Mouse (Mus musculus) cerebellum, postnatal 10 days (tissue): ENCODE measurements around the gene Abca12.

Experiments
- DNase-seq, 2 experiments: peaks; one replicate each; pipeline ENCODE4 v3.0.0; 2021; ENCODE audit warnings: mixed read lengths in 2 of 2

The Abca12 gene

DNA sequence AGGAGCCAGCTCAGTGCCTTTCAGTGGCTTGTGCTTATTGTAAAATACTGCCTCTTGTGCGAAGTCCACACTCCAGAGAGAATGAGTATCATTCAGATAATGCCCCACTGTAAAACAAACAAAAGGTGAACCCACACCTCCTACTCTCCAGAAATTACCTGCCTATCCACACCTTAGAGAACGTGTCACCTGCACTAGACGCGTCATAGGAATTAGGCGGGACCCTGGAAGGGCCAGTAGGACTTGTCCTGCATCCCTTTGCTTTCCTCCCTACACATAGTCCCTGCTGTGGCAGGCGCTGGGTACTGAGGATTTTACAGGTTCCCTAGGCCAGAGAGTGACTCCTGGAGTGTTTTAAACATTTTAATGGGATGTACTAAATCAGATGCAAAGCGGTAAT lies at the start of gene Abca12:
Abca12 (minus strand) TSS at position 101 of the 400 bp plus-strand sequence.
- DNase-seq, result no peak

GRCm38 (mm10) chr1:71457961-71458360 lies 43.3 kb upstream of the Abca12 start:
- peak; percentile 48 to 71 for DNase-seq

DNA sequence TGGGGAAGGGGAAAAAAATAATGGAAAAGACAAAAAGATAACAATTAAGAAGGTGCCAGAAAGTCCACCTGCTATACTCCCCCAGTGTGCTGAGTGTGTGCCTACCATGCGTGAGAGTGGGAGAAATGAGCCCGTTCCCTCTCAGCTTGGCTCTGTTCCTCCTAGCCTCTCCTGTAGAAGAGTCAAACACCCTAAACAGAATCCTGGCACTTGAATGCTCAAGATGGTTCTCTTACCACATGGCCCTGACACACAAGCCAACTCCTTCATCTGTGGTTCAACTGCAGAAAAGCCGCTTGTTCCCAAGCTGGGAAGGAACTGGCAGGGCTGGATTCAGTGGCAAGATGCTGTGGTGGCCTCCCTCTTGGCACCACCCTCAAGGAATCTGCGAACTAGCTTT lies 32.7 kb upstream of the Abca12 start:
- DNase-seq, result peak; percentile 70 to 75

- no peak for DNase-seq
Measured at GRCm38 (mm10) chr1:71421741-71422333, 7.1 kb upstream of the Abca12 start.

DNA sequence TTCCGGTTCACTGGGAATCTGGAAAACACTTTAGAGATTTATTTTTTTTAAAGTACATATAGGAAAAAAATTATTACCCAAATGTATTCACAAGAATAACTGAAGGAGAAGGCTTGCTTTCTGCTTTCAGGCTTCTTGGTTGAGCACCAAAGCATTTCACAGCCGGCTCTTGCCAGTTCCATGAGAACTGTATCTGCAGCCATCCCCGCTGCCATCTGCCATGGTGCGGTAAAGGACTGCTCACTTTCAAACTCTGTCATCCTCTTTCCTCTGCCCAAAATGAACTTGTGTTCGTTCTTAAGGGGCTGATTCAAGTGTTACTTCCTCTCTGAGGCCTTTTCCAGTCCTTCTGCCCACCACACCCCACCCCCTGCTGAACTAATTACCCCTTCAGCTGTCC lies 3.8 kb upstream of the Abca12 start:
- DNase-seq, result peak; percentile 17 to 29

DNA sequence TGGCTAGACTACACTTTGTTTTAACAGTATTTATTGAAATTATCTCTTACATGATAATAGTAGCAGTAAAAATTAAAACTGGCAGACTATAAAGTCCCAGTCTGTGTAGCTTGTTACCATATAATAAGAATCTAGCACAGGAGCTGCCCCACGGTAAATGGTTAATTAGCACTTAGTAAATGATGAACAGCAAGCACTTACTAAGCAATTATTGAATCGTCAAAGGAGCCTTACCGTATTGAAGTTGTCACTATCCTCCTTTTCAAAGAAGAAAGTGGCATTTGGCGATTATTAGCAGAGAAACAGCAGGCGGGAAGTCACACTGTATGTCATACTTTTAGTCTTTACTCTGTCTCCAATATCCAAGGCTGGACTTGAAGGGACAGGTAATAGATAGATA lies 3.2 kb upstream of the Abca12 start:
- no peak for DNase-seq

DNA sequence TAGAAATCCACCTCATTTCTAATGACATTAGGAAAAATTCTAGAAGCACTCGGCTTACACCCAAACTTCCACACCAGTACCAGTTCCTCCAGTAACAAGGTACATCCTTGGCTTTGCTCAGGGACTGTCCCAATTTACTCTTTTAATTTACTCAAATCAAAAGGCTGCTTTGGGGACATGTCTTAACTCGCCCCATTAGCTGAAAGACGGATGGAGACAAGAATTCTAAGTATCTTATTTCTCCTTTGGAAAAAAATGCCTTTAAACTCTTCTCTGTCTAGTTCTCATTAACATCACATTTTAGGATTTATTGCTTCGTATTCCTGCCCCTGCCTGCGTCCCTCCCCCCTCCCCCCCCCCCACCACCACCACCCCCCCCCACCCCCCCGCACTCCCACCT lies 626 bp downstream of the Abca12 start:
- DNase-seq, result no peak

DNA sequence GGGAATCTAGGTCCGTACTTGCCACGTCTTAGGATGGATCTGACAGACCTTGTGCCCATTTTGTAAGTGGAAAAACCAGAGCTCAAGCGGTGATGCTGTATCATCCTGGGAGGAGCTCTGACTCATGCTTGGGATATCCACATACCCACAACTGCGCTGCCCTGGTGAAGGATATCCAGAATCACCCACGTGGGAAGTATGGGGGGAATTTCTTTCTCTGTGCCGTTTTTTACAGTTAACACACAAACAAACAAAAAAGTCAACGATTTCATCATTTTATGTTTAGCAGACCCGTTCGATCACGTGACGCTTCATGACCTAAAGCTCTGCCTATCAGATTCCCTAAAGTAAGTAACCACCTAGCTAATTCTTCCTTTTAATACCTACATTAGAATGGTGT lies 1.6 kb downstream of the Abca12 start:
- no peak for DNase-seq

DNA sequence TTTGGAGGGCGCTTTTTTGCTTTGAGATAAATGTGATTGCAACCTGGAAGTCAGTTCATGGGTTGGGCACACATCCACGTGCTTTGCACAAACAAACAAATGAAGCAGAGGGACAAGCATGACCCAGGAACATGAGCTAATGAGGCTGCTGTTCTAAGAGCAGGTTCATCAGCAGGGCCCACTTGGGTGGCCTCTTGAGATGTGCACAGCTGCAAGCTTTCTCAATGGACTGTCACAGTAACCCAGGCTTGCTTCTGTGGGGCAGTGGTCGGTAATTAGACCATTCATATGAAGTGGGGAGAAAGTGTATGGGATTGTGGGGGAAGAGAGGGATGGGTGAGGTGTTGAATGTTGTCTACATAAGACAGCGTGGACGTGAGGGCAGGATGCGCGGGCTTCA lies 7.0 kb downstream of the Abca12 start:
- DNase-seq, result no peak

DNA sequence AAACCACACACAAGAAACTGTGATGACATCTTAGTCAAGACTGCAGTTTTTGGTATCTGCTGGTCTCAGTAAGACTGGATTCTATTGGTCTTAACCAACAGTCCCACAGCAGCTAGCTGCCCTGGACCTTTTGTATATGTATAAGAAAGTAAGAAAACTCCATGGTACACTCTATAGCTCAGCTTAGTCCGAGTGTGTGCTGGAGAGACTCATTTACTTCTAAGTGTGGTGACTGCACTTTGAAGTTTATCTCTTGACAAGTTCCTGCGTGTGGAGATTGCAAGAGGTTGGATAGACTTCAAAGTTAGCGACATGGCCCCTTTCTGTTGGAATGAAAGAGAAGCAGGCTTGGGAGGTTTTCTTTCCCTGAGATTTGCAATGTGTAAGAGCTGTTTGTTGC lies 17.1 kb downstream of the Abca12 start:
- DNase-seq, result no peak

DNA sequence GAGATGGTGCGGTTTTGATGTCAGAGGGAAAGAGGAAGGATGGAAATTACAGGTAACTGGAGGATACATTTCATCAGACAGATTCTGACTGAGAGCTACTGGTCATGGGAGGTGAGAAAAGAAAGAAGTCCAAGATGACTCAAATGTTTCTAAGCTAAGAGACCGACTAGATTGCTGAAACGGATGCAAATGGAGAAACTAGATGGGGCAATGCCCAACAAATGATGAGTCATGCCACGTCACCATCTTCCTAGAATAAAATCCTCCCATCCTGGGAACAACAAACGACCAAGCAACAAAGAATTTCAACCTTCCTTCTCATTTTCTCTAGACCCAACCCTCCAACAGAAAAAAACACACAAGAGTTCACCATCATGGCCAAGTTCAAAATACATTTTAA lies 18.6 kb downstream of the Abca12 start:
- DNase-seq, result no peak

- DNase-seq, result no peak
Measured at GRCm38 (mm10) chr1:71394177-71394576, 20.5 kb downstream of the Abca12 start.

GRCm38 (mm10) chr1:71393489-71393888 lies 21.2 kb downstream of the Abca12 start:
- no peak for DNase-seq

DNA sequence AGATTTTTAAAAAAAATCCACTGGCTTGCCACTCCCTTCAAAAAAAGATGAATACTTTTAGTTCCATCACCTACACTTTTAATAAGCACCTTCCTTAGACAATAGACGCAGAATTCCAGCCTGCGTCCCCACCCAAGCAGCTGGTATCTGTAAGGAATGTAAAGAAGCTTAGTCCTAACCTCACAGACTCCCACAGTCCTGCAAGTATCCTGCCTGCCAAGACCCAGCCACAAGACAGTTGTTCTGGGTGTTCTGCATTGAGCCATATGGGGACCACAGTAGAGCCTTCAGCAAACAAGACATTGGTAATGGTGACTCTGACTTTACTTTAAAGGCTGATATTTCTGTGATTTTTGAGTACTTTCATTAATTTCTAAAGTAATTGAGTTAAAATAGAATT lies 22.2 kb downstream of the Abca12 start:
- no peak for DNase-seq

GRCm38 (mm10) chr1:71386593-71386992 lies 28.1 kb downstream of the Abca12 start:
- no peak for DNase-seq

GRCm38 (mm10) chr1:71384098-71384497 lies 30.6 kb downstream of the Abca12 start:
- DNase-seq, result no peak

DNA sequence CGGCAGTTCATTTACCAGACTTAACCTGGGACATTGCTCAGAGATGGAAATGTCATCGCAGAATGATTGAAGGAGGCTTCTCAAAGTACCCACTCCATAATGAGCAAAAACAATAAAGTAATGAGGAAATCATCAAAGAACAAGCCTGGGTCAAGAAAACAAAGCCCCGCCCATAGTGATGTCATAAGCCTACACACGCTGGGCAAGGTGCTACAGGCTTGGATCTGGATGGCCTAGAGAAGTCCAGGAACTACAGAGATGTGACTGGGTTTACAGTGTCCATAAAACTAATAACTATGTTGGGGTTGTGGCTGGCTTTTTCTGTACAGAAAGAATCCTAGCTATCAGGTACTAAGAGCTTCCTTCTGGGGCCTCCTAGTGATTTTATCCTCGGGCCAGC lies 41.6 kb downstream of the Abca12 start:
- DNase-seq, result no peak

GRCm38 (mm10) chr1:71370266-71370665 lies 44.4 kb downstream of the Abca12 start:
- DNase-seq, result no peak

DNA sequence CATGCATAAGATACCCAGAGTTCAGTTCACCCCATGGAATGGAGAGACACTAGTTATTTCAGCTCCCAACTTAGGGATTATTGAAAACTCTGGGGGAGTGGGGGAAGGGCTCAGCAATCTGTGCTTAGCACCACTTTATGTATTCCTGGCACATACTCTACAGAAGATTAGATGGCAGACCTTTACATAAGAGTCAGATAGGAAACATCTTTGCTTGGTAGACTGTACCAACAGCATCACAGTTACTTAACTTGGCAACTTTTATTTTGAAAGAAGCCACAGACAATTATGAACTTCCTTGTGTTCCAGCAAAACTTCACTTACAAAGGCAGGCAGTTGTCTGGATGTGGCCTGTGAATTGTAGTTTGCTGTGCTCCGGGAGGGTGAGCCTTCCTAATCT lies 46.9 kb downstream of the Abca12 start:
- DNase-seq, result no peak

DNA sequence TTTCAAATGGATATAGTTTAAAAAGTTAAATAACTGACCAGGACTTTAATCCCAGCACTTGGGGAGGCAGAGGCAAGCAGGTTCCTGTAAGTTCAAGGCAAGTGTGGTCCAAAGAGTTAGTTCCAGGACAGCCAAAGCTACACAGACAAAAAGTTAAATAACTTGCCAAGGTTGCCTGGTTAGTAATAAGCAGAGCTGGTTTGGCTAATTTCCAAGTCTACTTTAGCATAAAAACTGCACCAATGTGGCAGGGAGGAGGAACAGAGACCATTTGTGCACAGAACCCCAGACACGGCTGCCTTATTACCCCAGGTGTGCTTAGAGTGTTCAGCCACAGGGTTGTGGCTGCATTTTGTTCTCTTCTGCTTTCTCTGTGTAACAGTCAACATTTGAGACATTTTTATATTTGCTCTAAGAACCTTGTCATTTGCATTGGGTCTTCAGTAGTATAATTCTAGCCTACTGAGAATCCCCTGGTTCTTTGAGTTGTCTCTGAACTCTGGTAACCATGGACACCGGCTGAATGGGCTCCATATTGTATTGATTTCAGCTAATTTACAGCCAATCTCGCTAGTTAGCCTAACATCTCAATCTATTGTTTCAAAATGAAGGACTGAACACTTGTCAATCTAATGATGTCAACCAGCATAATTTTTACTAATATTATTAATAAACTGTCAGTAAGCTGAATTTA lies 71.7 kb downstream of the Abca12 start:
- peak in 1 of 2 experiments; percentile 3 for DNase-seq

- DNase-seq, result no peak
Measured at GRCm38 (mm10) chr1:71342261-71342594, 72.5 kb downstream of the Abca12 start.

GRCm38 (mm10) chr1:71341370-71342260 lies 73.1 kb downstream of the Abca12 start:
- DNase-seq, result no peak

- DNase-seq, result no peak
Measured at GRCm38 (mm10) chr1:71338548-71339340, 76.0 kb downstream of the Abca12 start.
